Mouse (Mus musculus): ENCODE data around the gene Sox18.

DNA sequence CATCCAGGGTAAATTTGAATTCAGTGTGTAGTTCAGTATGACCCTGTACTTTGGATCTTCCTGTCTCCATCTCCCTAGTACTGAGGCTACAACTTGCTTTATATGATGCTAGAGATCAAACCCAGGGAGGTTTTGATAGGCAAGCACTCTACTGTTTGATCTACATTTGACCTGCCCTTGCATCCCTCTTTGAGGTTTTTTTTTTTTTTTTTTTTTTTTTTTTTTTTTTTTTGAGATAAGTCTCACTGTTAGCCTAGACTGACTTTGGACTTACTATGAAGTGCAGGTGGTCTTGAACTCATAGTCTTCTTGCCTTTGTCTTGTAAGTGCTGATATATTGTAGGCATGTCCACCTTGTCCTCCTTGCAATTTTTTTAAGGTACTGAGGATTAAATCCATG is 43.0 kb downstream of the Sox18 start:
- TF ChIP-seq MAX (IDR thresholded peaks at IDR 0.05) (no peak), CTCF (IDR thresholded peaks at IDR 0.05; ENCODE audit: control insufficient read depth, insufficient read depth, insufficient read length) (no peak)

All from C2C12 (cell line).